Mouse (Mus musculus): Measurements from ENCODE around the gene Hnrnph1.

DNA sequence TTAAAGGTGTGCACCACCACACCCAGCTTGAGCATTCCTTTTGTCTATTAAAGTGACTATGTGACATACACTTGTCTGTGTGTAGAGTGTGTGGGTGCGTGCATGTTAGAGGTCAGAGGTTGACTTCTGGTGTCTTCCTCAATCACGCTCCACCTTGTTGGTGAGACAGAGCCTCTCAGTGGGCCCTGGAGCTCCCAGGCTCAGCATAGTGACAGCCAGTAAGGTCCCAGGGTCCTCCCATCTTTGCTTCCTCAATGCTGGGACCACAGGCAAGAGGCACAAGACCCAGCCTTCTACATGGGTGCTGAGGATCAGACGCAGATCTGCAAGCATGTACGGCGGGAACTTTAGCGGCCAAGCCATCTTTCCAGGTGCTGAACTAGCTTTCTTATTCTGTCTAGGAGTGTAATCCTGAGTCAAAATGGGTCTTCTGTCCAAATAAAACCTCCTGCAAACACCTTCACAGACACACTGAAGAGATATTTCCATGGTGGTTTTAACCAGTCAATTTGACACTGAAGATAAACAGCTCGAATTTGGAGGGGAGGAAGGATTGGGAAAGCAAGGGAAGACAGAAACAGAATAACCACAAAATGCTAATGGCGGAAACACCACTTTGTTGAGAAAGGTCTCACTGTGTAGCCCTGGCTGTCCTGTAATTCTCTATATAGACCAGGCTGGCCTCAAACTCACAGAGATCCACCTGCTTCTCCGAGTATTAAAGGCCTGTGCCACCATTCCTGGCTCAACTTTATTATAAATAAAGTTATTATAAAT, 30.3 kb upstream of the Hnrnph1 start:
- TF ChIP-seq CTCF (IDR thresholded peaks at IDR 0.05; ENCODE audit: low read depth) (no peak), EP300 (IDR thresholded peaks at IDR 0.05; ENCODE audit: low read depth) (no peak)
